Mouse (Mus musculus) liver, embryonic 14.5 days (tissue): ENCODE measurements around the gene Ppfibp2.

Source experiments
- CTCF ChIP-seq: IDR thresholded peaks from 2 replicates; pipeline ENCODE4 v1.5.1; 2016; ENCODE audit warnings: antibody characterized with exemption, low read depth, control low read depth
- EP300 ChIP-seq: IDR thresholded peaks from 2 replicates; pipeline ENCODE4 v1.6.1; 2016; ENCODE audit warnings: antibody characterized with exemption, low read depth

DNA sequence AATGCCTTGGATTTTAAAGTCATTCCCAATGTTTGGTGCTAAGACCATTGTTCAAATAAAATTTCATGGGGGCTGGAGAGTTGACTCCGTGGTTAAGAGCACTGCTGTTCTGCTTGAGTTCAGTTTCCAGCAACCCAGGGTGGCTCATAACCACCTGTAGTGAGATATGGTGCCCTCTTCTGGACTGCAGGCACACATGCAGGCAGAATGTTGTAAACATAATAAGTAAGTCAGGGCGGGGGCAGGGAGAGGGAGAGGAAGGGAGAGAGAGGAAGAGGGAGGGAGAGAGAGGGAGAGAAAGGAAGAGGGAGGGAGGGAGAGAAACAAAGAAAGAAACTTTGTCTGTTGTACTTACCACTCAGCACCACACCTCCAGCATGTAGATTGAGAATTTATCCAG is 21.2 kb upstream of the Ppfibp2 start:
- no peak for TF ChIP-seq EP300
- TF ChIP-seq CTCF = peak; percentile 24; the same call in 1 of the 2 replicates
